Mouse (Mus musculus): ENCODE data around the gene Ift74. TPM values are rescaled to one million over a fixed set of nuclear protein-coding genes. Genes with fewer than 3 reads are reported as not detected.
"Not testable (repeated sequence)": the region's sequence is repeated elsewhere in the genome, so short reads cannot be mapped to it uniquely, and the experiment has no call there.

Ift74 gene
- polyA plus RNA-seq, 1 experiment = 2.0 TPM

DNA sequence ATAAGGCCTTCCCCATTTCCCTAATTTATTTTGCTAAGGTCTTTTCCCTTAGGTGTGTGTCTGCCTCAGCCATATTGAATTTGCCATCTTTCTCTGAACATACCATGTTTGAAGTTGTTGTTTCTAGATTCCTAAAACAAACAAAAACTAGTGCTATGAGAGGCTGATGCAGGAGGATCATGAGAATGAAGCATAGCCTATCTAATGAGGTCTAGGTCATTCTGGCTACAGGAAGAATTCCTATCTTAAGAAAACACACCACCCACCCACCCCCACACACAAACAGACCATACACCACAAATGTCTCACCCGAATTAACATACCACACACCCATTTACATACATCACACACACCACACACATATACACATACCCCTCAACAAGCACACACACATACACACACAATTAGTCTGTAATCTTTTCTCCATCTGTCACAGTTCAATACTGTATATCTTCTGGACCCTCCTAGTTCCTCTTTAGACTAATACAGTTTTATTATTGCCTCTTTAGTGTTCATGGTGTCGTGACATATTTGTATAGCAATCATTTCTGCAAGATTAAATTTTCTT is 9.8 kb upstream of the Ift74 start:
- 83% methylated on average over 2 of the region's 2 CpGs for WGBS
- H3K4me1 ChIP-seq (ENCODE audit: control insufficient read depth, insufficient read depth, low read length) = peaks cover 4% of the 10 kb centered on the region; the same call in 1 of the 2 replicates
- DNase-seq = no peak
- TF ChIP-seq CTCF (conservative IDR thresholded peaks at IDR 0.05; ENCODE audit: insufficient read depth, insufficient read length, low read depth, low read length) (no peak), POLR2A (IDR thresholded peaks at IDR 0.05; ENCODE audit: low read depth, low read length) (no peak)
- H3K4me3 ChIP-seq (ENCODE audit: insufficient read depth, low read depth, low read length) = no peak overlapping the region
- H3K27me3 ChIP-seq (replicated peaks; ENCODE audit: control insufficient read depth, insufficient read depth, low read length) = no peaks in the 10 kb centered on the region
- peak overlapping the region; percentile 16; the same call in 1 of the 2 replicates for H3K27ac ChIP-seq (ENCODE audit: insufficient read depth, low read depth, low read length)
- H3K36me3 ChIP-seq (ENCODE audit: control insufficient read depth, insufficient read depth, low read length) = no peaks in the 10 kb centered on the region

DNA sequence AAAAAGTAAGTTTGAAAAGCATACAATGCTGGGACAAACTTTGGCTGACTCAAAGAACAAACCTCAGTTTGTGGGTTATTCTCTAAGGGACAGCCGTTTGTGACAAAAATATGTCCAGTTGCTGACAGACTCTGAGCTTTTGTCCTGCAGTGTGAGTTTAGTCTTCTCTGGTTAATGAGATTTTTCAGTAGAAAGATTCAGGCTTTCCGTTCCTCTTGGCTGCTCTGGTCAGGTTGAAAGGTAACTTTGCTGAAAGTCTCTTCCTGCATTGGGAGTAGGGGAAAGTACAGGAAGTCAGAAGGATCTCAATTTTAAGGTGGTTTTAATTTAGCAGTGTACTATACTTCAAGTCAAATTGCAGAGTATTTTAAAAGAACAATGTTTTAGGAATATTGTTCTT is 8.7 kb upstream of the Ift74 start:
- no peaks in the 10 kb centered on the region for H3K36me3 ChIP-seq (ENCODE audit: control insufficient read depth, insufficient read depth, low read length)
- H3K27me3 ChIP-seq (replicated peaks; ENCODE audit: control insufficient read depth, insufficient read depth, low read length) = no peaks in the 10 kb centered on the region
- H3K4me1 ChIP-seq (ENCODE audit: control insufficient read depth, insufficient read depth, low read length) = peaks cover 4% of the 10 kb centered on the region; the same call in 1 of the 2 replicates
- TF ChIP-seq CTCF (conservative IDR thresholded peaks at IDR 0.05; ENCODE audit: insufficient read depth, insufficient read length, low read depth, low read length) (no peak), POLR2A (IDR thresholded peaks at IDR 0.05; ENCODE audit: low read depth, low read length) (no peak)
- no peak overlapping the region for H3K4me3 ChIP-seq (ENCODE audit: insufficient read depth, low read depth, low read length)
- WGBS = 42% methylated on average over 2 of the region's 2 CpGs
- peak overlapping the region; percentile 97 for H3K27ac ChIP-seq (ENCODE audit: insufficient read depth, low read depth, low read length)
- DNase-seq = peak; percentile 80

DNA sequence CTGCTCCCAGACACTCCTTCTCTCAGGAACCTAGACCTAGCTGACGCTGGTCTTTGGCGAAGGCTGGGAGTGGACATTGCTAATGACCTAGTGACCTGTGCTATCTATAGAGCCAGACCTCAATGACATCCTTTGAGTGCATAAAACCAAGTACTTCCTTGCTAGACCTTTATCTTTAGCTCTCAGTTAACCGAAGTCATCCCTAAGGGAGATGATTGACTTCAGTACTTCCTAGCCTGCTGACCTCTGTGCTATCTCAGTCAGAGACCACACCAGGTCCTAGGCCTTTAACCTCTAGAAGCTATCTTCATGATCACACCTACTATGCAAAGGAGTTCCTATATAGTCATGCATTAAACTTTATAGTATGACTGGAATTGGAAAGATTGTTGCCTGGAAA is 4.0 kb upstream of the Ift74 start:
- Histone ChIP-seq H3K4me1 (ENCODE audit: control insufficient read depth, insufficient read depth, low read length) (no peaks in the 10 kb centered on the region; the same call in 1 of the 2 replicates), H3K27me3 (replicated peaks; ENCODE audit: control insufficient read depth, insufficient read depth, low read length) (no peaks in the 10 kb centered on the region), H3K4me3 (ENCODE audit: insufficient read depth, low read depth, low read length) (no peak overlapping the region), H3K36me3 (ENCODE audit: control insufficient read depth, insufficient read depth, low read length) (no peaks in the 10 kb centered on the region), H3K27ac (ENCODE audit: insufficient read depth, low read depth, low read length) (no peak overlapping the region)
- TF ChIP-seq CTCF (conservative IDR thresholded peaks at IDR 0.05; ENCODE audit: insufficient read depth, insufficient read length, low read depth, low read length) (no peak), POLR2A (IDR thresholded peaks at IDR 0.05; ENCODE audit: low read depth, low read length) (no peak)
- no peak for DNase-seq
- WGBS = 85% methylated on average over 3 of the region's 3 CpGs

DNA sequence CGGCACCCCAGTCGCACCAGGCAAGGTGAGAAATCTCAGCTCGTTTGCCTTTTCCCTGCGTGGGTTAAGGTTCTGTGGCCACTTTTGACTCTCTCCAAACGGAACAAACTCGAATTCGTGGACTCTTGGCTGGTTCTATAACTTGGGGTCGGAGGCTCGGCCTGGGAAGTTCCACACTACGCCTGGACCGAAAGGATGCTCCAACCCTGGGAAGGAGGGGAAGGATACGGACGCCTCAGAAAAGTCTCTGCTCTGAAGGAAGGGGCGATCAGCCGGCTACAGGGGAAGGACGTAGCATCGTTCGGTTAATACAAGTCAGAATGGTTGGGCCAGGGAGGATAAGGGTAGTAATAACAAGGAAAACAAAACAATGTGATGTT is 326 bp downstream of the Ift74 start:
- no peaks in the 10 kb centered on the region for H3K27me3 ChIP-seq (replicated peaks; ENCODE audit: control insufficient read depth, insufficient read depth, low read length)
- TF ChIP-seq CTCF (conservative IDR thresholded peaks at IDR 0.05; ENCODE audit: insufficient read depth, insufficient read length, low read depth, low read length) = no peak
- no peak for TF ChIP-seq POLR2A (IDR thresholded peaks at IDR 0.05; ENCODE audit: low read depth, low read length)
- H3K36me3 ChIP-seq (ENCODE audit: control insufficient read depth, insufficient read depth, low read length) = no peaks in the 10 kb centered on the region
- H3K4me1 ChIP-seq (ENCODE audit: control insufficient read depth, insufficient read depth, low read length) = no peaks in the 10 kb centered on the region; the same call in 1 of the 2 replicates
- peak overlapping the region; percentile 49; the same call in 1 of the 2 replicates for H3K27ac ChIP-seq (ENCODE audit: insufficient read depth, low read depth, low read length)
- under 1% methylated on average over 18 of the region's 18 CpGs for WGBS
- H3K4me3 ChIP-seq (ENCODE audit: insufficient read depth, low read depth, low read length) = peak overlapping the region; percentile 93
- no peak for DNase-seq

DNA sequence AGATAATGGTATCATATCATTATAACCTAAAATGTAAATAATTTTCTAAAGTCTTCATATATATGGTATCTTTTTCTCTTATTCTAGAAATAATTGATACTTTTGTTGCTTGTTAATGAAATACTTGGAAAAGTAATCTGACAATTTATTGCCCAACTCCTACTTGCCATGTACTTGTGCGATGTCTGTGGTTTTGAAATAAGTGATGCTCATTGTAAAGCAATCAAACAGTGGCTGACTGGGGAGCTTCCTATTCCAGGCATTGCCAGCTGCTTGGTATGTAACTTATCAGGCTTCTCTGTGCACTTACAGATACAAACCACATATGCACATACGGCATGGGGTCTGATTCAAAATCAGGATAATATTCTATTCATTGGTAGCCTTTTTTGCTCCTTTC is 5.8 kb downstream of the Ift74 start:
- Histone ChIP-seq H3K4me3 (ENCODE audit: insufficient read depth, low read depth, low read length) (no peak overlapping the region), H3K27ac (ENCODE audit: insufficient read depth, low read depth, low read length) (no peak overlapping the region), H3K4me1 (ENCODE audit: control insufficient read depth, insufficient read depth, low read length) (no peaks in the 10 kb centered on the region), H3K36me3 (ENCODE audit: control insufficient read depth, insufficient read depth, low read length) (peaks cover 2% of the 10 kb centered on the region), H3K27me3 (replicated peaks; ENCODE audit: control insufficient read depth, insufficient read depth, low read length) (no peaks in the 10 kb centered on the region)
- DNase-seq = no peak
- 77% methylated on average over 2 of the region's 2 CpGs for WGBS
- TF ChIP-seq CTCF (conservative IDR thresholded peaks at IDR 0.05; ENCODE audit: insufficient read depth, insufficient read length, low read depth, low read length) (no peak), POLR2A (IDR thresholded peaks at IDR 0.05; ENCODE audit: low read depth, low read length) (no peak)

DNA sequence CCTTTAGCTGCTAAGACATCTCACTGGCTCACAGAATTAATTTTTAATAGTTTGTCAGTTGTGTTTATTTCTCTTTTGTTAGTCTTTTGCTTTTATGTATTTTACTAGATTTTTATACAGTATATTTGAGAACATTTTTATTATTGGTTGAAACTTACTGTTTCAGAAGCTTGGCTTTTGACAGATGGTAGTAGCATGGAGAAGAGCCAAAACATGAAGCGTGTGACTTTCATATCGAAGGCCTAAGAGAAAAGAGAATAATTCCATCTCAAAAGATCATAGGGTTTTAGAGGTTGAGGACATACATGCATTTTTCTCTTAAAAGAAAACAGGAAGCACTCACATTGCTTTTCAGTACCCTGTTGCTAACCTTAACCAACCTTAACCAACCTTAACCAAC is 28.9 kb downstream of the Ift74 start:
- H3K27me3 ChIP-seq (replicated peaks; ENCODE audit: control insufficient read depth, insufficient read depth, low read length) = no peaks in the 10 kb centered on the region
- H3K36me3 ChIP-seq (ENCODE audit: control insufficient read depth, insufficient read depth, low read length) = peaks cover 1% of the 10 kb centered on the region; the same call in 1 of the 2 replicates
- H3K4me1 ChIP-seq (ENCODE audit: control insufficient read depth, insufficient read depth, low read length) = no peaks in the 10 kb centered on the region
- H3K4me3 ChIP-seq (ENCODE audit: insufficient read depth, low read depth, low read length) = no peak overlapping the region
- WGBS = 91% methylated on average over 2 of the region's 2 CpGs
- DNase-seq = no peak
- H3K27ac ChIP-seq (ENCODE audit: insufficient read depth, low read depth, low read length) = no peak overlapping the region
- TF ChIP-seq CTCF (conservative IDR thresholded peaks at IDR 0.05; ENCODE audit: insufficient read depth, insufficient read length, low read depth, low read length) (no peak), POLR2A (IDR thresholded peaks at IDR 0.05; ENCODE audit: low read depth, low read length) (no peak)

DNA sequence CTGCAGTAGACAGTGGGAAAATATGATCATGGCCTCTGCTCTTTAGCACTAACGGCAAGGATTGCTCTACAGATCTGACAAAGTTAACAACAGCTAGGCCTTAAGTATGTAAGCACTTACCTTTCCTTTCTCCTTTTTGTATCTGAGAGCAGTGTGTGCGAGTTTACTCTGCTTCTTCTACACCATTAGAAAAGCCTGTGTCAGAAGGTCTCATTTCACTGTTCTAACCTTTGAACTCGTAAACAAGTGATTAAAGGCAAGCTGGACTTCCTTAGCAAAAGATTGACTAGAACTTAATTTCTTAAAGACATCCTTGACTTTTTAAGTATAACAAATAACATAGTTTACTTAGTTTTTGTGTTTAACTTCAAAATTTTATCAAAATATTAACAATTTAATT is 35.6 kb downstream of the Ift74 start, which contains the start of gene Lrrc19:
Gene Lrrc19 (minus strand): TSS at position 225 of the 400 bp plus-strand sequence.
- TF ChIP-seq CTCF (conservative IDR thresholded peaks at IDR 0.05; ENCODE audit: insufficient read depth, insufficient read length, low read depth, low read length) = no peak
- no peak for TF ChIP-seq POLR2A (IDR thresholded peaks at IDR 0.05; ENCODE audit: low read depth, low read length)
- peak within 1 kb of the TSS; percentile 78 for H3K27ac ChIP-seq (ENCODE audit: insufficient read depth, low read depth, low read length)
- no peaks in the 10 kb centered on the region for H3K36me3 ChIP-seq (ENCODE audit: control insufficient read depth, insufficient read depth, low read length)
- no peaks in the 10 kb centered on the region for H3K27me3 ChIP-seq (replicated peaks; ENCODE audit: control insufficient read depth, insufficient read depth, low read length)
- peak within 1 kb of the TSS; percentile 53 for H3K4me3 ChIP-seq (ENCODE audit: insufficient read depth, low read depth, low read length)
- WGBS = 60% methylated on average over 3 of the region's 3 CpGs
- H3K4me1 ChIP-seq (ENCODE audit: control insufficient read depth, insufficient read depth, low read length) = no peaks in the 10 kb centered on the region; the same call in 1 of the 2 replicates
- DNase-seq = peak; percentile 73

DNA sequence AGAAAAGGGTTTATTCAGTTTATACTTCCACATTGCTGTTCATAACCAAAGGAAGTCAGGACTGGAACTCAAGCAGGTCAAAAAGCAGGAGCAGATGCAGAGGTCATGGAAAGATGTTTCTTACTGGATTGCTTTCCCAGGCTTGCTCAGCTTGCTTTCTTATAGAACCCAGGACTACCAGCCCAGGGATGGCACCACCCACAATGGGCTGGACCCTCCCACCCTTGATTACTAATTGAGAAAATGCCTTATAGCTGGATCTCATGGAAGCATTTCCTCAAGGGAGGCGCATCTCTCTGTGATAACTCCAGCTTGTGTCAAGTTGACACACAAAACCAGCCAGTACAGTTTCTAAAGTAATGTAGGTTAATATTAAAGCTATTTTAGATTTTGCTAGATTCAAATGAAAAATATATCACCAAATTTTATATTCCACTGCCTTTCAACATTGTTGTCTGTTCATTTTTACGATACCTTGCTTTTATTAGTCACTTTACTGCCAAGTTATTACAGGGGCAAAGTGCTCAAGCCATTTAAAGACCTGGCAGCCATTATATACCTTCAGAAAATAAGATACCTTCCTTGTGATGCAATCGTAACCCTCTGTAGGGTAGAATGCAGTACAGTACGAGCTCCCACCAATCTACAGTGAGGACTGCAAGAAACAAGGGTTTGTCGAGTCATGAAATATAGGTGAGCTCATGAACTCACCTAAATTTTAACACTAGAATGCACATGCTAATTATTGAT is 36.3 kb downstream of the Ift74 start:
- not testable (repeated sequence) for H3K4me3 ChIP-seq (ENCODE audit: insufficient read depth, low read depth, low read length); H3K36me3 ChIP-seq (ENCODE audit: control insufficient read depth, insufficient read depth, low read length); H3K27me3 ChIP-seq (replicated peaks; ENCODE audit: control insufficient read depth, insufficient read depth, low read length); H3K4me1 ChIP-seq (ENCODE audit: control insufficient read depth, insufficient read depth, low read length)
- peak overlapping the region; percentile 56 for H3K27ac ChIP-seq (ENCODE audit: insufficient read depth, low read depth, low read length)
- peak; percentile 22 for DNase-seq
- WGBS = 85% methylated on average over 5 of the region's 5 CpGs
